Mouse (Mus musculus) induced T-regulatory cell, adult 2 months (primary cell): ENCODE results near the gene Cldn34c2.
"Not testable (repeated sequence)": the region's sequence is repeated elsewhere in the genome, so short reads cannot be mapped to it uniquely, and the experiment has no call there.

Experiments
- DNase-seq: peaks from one replicate; pipeline ENCODE4 v3.0.0-alpha.2; 2012; ENCODE audit warnings: low read depth

The Cldn34c2 gene

DNA sequence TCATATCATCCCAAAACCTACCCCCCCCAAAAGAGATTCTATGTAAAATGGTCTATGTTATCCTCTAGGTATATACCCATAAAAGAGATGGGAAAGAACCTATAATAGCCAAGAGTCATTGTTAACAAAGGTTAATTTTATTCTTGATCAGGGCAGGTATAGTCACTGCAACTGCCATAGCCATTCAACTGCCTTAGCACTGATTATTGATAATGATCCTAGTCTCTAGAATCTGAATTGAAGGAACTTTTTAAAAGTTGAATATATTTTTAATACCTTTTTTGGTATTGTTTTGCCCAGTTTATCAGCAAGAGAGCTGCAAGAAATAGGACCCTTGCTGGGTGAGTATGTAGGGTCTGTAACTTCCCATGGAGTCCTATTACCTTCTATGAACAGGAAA, at the start of gene Cldn34c2:
Gene Cldn34c2 (plus strand): TSS at position 301 of the 400 bp plus-strand sequence.
- not testable (repeated sequence) for DNase-seq

- DNase-seq = not testable (repeated sequence)
These were observed 30.1 kb upstream of the Cldn34c2 start for GRCm38 (mm10) chrX:123551378-123551777.

- DNase-seq = not testable (repeated sequence)
These were observed 30.8 kb downstream of the Cldn34c2 start for GRCm38 (mm10) chrX:123612158-123612828.
